Mouse (Mus musculus) brain, embryonic 14.5 days (tissue): ENCODE results near the gene Astn2. TPM values are rescaled to one million over a fixed set of nuclear protein-coding genes. Genes with fewer than 3 reads are reported as not detected.
A peak's percentile ranks its signal among the peaks of the same experiment; 100 is the strongest.

Source experiments
- DNase-seq: peaks from one replicate; pipeline ENCODE4 v3.0.0-alpha.2; 2011; ENCODE audit warnings: low read depth
- CTCF ChIP-seq: fragments of 200-500 bp; IDR thresholded peaks from 2 replicates; pipeline ENCODE4 v1.5.1; 2012; ENCODE audit warnings: inconsistent platforms, mild to moderate bottlenecking, moderate library complexity, borderline replicate concordance; ENCODE audit not compliant: insufficient read depth, insufficient read length; ENCODE audit errors: extremely low read depth
- POLR2A ChIP-seq: fragments of 200-500 bp; IDR thresholded peaks from 2 replicates; pipeline ENCODE4 v1.6.1; 2012; ENCODE audit warnings: mild to moderate bottlenecking, inconsistent platforms, borderline replicate concordance; ENCODE audit not compliant: poor library complexity, insufficient read depth, insufficient read length, severe bottlenecking; ENCODE audit errors: extremely low read depth
- polyA plus RNA-seq: library from polyadenylated mRNA; depleted of rRNA; stranded (reverse); fragments of >200 nt; gene quantifications from 2 replicates; pipeline ENCODE4 v1.2.3, GENCODE M21; 2012

Astn2 gene
- polyA plus RNA-seq, 1 experiment, result 23.7 TPM

DNA sequence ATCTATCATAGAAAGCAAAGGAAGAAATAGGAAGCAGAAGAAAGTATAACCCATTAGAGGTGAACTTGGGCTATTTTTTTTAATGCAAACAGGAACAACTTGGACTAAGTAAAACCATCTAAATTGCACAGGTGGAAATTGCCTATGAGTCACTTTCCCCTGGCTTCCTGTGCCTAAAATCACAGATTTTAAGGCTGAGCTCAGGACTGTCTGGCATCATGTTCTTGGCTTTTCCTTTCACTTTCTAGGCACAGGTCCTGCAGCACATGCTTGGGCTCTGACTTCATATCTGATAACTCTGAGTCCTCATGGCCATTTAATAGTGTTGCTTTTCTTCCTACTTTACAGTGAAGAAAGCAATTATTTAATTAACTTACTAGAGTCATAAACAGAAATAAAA is 161.7 kb downstream of the Astn2 start:
- no peak for DNase-seq
- TF ChIP-seq POLR2A (no peak), CTCF (no peak)

DNA sequence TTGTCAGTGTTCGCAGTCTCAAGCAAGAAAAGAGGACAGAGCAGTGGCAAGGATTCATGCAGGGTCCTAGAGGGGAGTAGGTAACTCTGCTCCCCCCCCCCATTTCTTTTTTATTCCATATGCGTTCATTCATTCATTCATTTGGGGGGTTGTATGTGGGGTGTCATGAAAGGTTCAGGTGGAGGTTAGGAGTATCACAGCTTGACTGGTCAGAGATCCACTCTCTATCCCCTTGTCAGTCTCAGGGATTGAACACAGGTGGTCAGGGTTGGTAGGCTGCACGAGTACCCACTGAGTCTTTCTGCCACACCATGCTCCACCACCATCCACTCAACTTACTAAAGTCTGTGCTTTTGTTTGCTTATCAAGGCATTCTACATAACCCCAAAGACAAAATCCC is 171.6 kb downstream of the Astn2 start:
- TF ChIP-seq CTCF (no peak), POLR2A (no peak)
- no peak for DNase-seq

DNA sequence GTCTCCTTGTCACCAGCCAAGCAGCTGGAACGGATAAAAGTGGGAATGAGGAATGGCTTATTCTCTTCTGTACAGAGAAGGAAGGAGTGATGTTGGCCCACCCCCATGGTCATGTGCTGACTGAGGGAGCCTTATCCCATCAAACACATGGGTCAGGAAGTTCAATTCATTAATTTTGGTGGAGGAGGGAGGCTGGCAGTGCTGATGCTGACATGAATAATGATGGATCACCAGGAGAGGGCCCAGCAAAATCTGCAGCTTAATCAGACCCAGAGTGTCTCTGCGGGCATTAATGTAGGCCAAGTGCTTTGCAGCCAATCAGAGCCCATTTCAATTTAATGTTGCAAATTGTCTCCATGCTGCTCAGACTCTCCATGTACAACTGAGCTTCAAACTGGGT is 172.1 kb downstream of the Astn2 start:
- DNase-seq, result peak; percentile 69
- TF ChIP-seq POLR2A (no peak), CTCF (no peak)

DNA sequence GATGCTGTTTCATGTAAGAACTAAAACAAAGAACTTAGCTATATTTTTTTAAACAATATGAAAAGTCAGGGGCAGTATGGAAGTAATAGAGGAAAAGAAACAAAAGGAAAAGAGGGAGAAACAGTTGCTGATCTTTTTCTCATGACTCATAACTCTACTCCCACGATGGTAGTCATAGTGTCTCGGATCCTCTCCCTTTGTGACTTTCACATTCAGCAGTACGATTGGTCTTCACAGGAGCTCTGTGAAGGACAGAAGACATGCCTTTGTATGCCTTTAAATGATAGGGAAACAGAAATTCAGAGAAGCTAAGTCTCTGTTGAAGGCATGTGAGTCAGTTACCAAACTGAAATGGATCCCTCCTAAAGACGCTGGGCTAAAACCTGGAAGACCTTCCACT is 173.7 kb downstream of the Astn2 start:
- DNase-seq, result no peak
- no peak for TF ChIP-seq CTCF
- no peak for TF ChIP-seq POLR2A

GRCm38 (mm10) chr4:66222602-66223317 is 181.7 kb downstream of the Astn2 start:
- TF ChIP-seq CTCF (no peak), POLR2A (no peak)
- no peak for DNase-seq

DNA sequence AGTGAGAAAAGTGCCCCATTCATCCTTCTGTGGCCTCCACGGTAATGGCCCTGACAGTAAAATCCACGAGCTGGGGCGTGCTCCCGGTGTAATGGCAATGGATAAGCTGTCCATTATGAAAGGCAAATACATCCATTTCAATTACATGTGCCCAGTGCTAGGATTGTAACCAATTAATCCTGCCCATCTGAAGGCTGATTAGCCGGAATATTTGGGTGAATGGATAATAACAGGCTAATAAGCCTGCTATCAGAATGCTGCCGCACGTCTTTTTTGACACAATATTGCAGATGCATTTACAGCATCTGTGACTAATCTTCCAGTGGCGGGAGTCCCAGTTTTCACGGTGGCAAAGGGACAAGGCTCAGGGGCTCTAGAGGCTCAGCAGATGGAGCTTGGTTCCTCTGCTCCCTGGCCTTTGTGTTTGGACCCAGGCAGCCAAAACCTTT is 189.2 kb downstream of the Astn2 start:
- peak; percentile 86 for DNase-seq

DNA sequence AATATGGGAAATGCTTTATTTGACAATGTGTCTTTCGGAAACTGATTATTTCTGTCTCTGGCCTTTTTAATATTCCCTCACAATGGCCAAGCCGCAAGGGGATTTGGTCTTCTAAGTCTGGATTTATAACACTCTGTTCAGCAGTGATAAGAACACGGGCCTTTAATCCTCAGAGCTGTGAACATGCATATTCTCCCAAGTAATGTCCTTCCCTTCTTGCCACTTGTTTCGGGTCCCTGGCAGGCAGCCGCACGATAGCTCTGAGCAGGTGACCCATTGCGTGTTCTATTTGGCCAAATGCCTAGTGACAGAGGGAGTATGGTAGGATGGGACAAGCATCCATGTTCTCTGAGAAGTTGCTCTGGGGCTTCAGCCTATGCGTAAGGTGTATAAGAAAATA is 214.8 kb downstream of the Astn2 start:
- TF ChIP-seq POLR2A (no peak), CTCF (no peak)
- peak; percentile 70 for DNase-seq

More for the DNA sequence above, 189.2 kb downstream of the Astn2 start:
- TF ChIP-seq POLR2A, result no peak
- TF ChIP-seq CTCF, result no peak

DNA sequence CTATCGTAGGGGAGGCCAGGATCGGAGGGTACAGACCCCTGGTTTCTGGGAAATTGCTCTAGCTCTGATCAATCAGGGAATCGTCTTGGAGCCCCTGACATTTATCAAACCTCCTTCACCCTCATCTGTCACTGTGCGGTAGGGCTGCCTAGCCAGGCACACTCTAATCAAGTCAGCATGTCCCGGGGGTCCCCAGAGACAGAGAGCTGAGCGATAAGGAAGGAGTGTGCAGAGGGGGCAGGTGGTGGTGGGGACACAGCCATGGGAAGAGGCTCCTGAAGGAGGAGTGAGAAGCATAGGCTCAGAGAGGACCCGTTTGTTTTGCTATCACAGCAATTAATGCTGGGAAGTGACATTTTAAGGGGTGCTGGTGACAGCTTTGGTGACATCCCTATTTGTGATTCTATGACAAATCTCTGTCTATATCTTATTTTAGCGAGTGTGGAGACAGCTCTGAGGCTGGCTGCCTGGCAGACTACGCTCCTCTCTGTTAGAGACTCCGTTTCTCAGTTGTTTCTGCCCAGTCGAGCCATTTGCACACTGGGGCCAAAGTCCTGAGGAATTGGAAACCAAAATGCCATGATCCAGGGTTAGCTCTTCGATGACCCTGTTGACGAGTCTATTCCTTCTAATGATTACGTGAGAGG is 228.4 kb downstream of the Astn2 start:
- no peak for TF ChIP-seq POLR2A
- peak; percentile 47 for DNase-seq

GRCm38 (mm10) chr4:66171583-66171982 is 232.8 kb downstream of the Astn2 start:
- no peak for TF ChIP-seq POLR2A
- TF ChIP-seq CTCF, result no peak
- peak; percentile 37 for DNase-seq

DNA sequence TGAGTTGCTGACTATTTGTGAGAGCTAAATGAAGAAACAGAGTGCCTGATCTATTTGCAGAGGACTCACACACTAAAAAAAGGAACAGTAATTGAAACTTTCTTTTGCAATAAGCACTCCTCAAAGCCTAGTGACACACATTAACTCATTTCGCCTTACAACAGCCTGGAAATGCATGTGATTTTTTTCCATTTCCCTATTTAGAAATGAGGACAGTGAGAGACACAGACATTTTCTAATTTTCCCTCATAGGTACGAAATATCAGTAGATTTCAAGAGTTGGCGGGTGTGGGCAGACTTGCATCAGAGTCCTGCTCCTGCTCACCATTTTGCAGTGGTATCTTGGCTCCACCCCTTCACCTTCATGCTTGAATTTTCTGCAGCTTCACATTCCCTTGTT is 233.6 kb downstream of the Astn2 start:
- TF ChIP-seq CTCF (no peak), POLR2A (no peak)
- no peak for DNase-seq

DNA sequence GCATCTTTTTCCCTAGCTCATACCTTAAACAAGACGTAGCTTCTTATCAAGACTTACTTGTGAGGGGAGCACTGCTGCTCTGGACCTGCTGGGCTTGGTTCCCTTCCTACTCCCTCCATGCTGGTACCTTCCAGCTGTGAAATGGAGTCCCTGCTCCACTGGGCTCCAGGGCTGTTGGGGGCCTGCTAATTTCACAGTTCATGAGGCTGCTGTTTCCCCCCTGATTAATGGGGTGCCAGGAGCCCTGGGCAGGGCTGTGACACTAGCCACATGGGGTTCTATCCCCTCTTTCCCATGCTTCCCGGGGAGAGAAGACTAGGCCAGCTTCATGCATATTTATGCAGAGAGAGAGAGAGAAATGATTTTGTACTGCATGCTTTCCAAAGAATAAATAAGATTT is 234.9 kb downstream of the Astn2 start:
- DNase-seq, result no peak
- TF ChIP-seq POLR2A (no peak), CTCF (no peak)

DNA sequence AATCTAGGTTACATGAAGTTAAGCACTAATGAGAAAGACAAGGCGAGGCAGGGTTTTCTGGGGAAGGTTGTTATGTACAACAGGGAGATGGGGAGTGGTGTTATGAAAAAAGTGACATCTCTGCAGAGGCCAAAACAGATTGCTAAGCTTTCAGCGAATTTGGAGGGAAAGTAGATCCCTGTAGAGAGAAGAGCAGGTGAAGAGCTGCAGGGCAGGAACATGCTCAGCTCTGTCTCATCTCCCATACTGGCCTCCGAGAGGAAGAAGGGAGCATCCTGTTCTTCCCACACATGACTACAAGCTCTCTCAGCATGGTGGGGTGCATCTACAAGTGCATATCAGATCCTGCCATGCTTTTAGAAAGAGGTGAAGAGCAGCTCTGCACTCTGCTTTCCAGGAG is 245.7 kb downstream of the Astn2 start:
- TF ChIP-seq CTCF, result no peak
- DNase-seq, result no peak

DNA sequence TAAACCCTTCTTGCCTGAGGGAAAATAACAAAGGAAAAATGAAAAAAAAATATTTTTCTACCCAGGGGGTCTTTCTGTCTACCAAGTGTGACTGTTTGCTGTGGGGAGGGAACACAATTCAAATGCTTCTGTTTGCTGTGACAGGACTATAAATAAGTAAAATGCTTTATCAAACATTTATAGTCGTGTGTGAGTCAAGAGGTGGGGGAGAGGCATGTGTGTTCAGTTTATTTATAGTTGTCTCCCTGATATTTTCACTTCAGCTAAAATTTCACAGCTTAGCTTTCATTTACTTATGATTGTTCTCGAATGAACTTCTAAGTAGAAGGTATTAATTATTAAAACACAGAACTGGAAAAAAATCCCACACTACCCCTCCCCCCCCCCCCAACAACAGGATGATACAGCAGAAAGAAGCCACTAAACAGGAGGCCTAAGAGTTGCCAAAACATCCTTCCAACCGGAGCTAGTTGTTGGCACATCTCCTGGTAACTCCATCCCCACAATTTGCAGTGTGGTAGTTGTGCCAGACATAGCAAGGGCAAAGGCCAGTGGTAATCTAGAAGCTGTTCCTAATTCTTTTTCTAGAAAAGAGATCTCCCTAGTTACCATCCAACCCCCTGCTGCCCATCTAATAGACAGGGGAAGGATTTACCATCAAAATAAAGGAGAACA is 246.8 kb downstream of the Astn2 start:
- no peak for TF ChIP-seq POLR2A
- no peak for DNase-seq

DNA sequence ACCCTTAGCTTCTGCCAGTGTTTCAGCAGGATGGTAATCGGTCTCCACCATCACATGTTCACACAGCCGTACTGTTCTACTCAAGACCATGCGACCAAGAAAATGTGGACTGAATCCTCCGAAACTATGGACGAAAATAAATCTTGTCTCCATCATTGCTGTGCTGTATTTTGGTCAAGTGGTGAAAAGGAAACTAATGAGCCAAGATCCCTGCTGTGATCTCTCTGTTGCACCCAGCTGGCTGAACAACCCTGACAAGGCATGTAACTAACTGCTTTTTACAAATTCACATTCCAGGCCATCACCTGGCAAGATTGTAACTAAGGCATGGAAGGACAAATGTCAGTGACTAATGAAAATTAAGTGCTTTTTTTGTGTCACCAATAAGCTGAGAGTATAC is 257.9 kb downstream of the Astn2 start:
- no peak for TF ChIP-seq CTCF
- TF ChIP-seq POLR2A, result no peak
- DNase-seq, result no peak
